Mouse (Mus musculus): ENCODE measurements around the gene Iyd. TPM values are rescaled to one million over a fixed set of nuclear protein-coding genes. Genes with fewer than 3 reads are reported as not detected.

Gene Iyd
- polyA plus RNA-seq, 1 experiment from 2014 or later, result 0.67 TPM

GRCm38 (mm10) chr10:3549384-3549783, 9.3 kb downstream of the Iyd start:
- Histone ChIP-seq H3K9ac (no peak overlapping the region), H3K4me1 (ENCODE audit: insufficient read depth) (no peaks in the 10 kb centered on the region), H3K9me3 (ENCODE audit: low read depth, low read length) (no peaks in the 10 kb centered on the region), H3K4me2 (no peak overlapping the region), H3K27ac (ENCODE audit: low read depth) (no peak overlapping the region), H3K27me3 (ENCODE audit: insufficient read depth, low read length) (no peaks in the 10 kb centered on the region), H3K36me3 (ENCODE audit: insufficient read depth) (no peaks in the 10 kb centered on the region), H3K4me3 (ENCODE audit: low read depth, low read length) (no peak overlapping the region)
- DNase-seq (peak; percentile 88), ATAC-seq (ENCODE audit: insufficient read depth) (peak; percentile 75; the same call in 1 of the 2 replicates)
- WGBS, result 39% methylated on average over 2 of the region's 2 CpGs
- TF ChIP-seq CTCF (IDR thresholded peaks at IDR 0.05; ENCODE audit: low read depth), result no peak

DNA sequence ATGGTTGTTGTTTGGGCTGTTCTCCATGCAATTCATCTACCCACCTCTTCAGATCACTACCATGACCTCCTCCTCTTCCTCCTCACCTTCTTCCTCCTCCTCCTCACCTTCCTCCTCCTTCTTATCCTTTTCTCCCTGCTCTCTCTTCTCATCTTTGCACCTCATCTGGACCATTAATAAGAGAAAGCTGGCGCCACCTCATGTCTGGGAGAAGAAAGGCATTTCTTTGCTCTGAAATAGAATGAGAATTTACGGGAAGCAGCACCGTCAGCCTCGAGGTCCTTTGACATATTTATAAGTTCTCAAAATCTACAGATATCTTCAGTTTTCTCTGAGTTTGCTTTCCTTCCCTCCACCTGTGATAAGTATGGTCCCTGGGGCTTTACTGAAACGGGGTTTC, 15.1 kb downstream of the Iyd start:
- Histone ChIP-seq H3K9me3 (ENCODE audit: low read depth, low read length) (no peaks in the 10 kb centered on the region), H3K4me3 (ENCODE audit: low read depth, low read length) (no peak overlapping the region), H3K4me2 (no peak overlapping the region), H3K9ac (no peak overlapping the region), H3K4me1 (ENCODE audit: insufficient read depth) (no peaks in the 10 kb centered on the region), H3K27me3 (ENCODE audit: insufficient read depth, low read length) (no peaks in the 10 kb centered on the region), H3K36me3 (ENCODE audit: insufficient read depth) (no peaks in the 10 kb centered on the region), H3K27ac (ENCODE audit: low read depth) (no peak overlapping the region)
- ATAC-seq (ENCODE audit: insufficient read depth) (no peak), DNase-seq (no peak)
- 56% methylated on average over 5 of the region's 5 CpGs for WGBS
- TF ChIP-seq CTCF (IDR thresholded peaks at IDR 0.05; ENCODE audit: low read depth), result no peak

GRCm38 (mm10) chr10:3556538-3556937, 16.5 kb downstream of the Iyd start:
- ATAC-seq (ENCODE audit: insufficient read depth), result no peak
- no peak overlapping the region for H3K9ac ChIP-seq
- no peaks in the 10 kb centered on the region for H3K36me3 ChIP-seq (ENCODE audit: insufficient read depth)
- DNase-seq, result peak; percentile 25
- H3K4me3 ChIP-seq (ENCODE audit: low read depth, low read length), result no peak overlapping the region
- 65% methylated on average over 3 of the region's 3 CpGs for WGBS
- no peak overlapping the region for H3K4me2 ChIP-seq
- H3K4me1 ChIP-seq (ENCODE audit: insufficient read depth), result no peaks in the 10 kb centered on the region
- TF ChIP-seq CTCF (IDR thresholded peaks at IDR 0.05; ENCODE audit: low read depth), result no peak
- H3K27ac ChIP-seq (ENCODE audit: low read depth), result no peak overlapping the region
- no peaks in the 10 kb centered on the region for H3K9me3 ChIP-seq (ENCODE audit: low read depth, low read length)
- no peaks in the 10 kb centered on the region for H3K27me3 ChIP-seq (ENCODE audit: insufficient read depth, low read length)

DNA sequence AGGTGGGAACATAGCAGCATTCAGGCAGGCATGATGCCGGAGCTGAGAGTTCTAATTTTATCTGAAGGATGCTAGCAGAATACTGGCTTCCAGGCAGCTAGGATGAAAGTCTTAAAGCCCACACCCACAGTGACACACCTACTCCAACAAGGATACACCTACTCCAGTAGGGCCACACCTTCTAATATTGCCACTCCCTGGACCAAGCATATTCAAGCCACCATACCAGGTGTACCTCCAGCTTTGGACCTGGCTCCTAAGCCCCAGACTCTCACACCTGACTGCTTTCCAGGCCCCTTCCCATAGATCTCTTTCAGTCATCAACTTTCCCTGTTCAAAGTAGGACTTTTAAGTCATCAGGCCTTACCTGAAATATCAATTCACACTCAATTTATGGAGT, 19.1 kb downstream of the Iyd start:
- no peaks in the 10 kb centered on the region for H3K9me3 ChIP-seq (ENCODE audit: low read depth, low read length)
- DNase-seq, result no peak
- no peak overlapping the region for H3K4me3 ChIP-seq (ENCODE audit: low read depth, low read length)
- H3K9ac ChIP-seq, result no peak overlapping the region
- 94% methylated on average over 1 of the region's 1 CpGs for WGBS
- ATAC-seq (ENCODE audit: insufficient read depth), result no peak
- TF ChIP-seq CTCF (IDR thresholded peaks at IDR 0.05; ENCODE audit: low read depth), result no peak
- H3K4me1 ChIP-seq (ENCODE audit: insufficient read depth), result no peaks in the 10 kb centered on the region
- no peak overlapping the region for H3K27ac ChIP-seq (ENCODE audit: low read depth)
- no peaks in the 10 kb centered on the region for H3K36me3 ChIP-seq (ENCODE audit: insufficient read depth)
- H3K27me3 ChIP-seq (ENCODE audit: insufficient read depth, low read length), result no peaks in the 10 kb centered on the region
- no peak overlapping the region for H3K4me2 ChIP-seq

- H3K27ac ChIP-seq (ENCODE audit: low read depth), result no peak overlapping the region
- H3K27me3 ChIP-seq (ENCODE audit: insufficient read depth, low read length), result no peaks in the 10 kb centered on the region
- H3K4me3 ChIP-seq (ENCODE audit: low read depth, low read length), result no peak overlapping the region
- H3K4me1 ChIP-seq (ENCODE audit: insufficient read depth), result no peaks in the 10 kb centered on the region
- H3K9ac ChIP-seq, result no peak overlapping the region
- ATAC-seq (ENCODE audit: insufficient read depth) (no peak), DNase-seq (peak; percentile 19)
- TF ChIP-seq CTCF (IDR thresholded peaks at IDR 0.05; ENCODE audit: low read depth), result peak; percentile 53
- no peaks in the 10 kb centered on the region for H3K36me3 ChIP-seq (ENCODE audit: insufficient read depth)
- no peaks in the 10 kb centered on the region for H3K9me3 ChIP-seq (ENCODE audit: low read depth, low read length)
- H3K4me2 ChIP-seq, result no peak overlapping the region
These were observed 22.1 kb downstream of the Iyd start for GRCm38 (mm10) chr10:3562165-3562564.

GRCm38 (mm10) chr10:3565126-3565525, 25.1 kb downstream of the Iyd start:
- no peaks in the 10 kb centered on the region for H3K27me3 ChIP-seq (ENCODE audit: insufficient read depth, low read length)
- 32% methylated on average over 4 of the region's 4 CpGs for WGBS
- DNase-seq (no peak), ATAC-seq (ENCODE audit: insufficient read depth) (no peak)
- TF ChIP-seq CTCF (IDR thresholded peaks at IDR 0.05; ENCODE audit: low read depth), result no peak
- no peak overlapping the region for H3K4me3 ChIP-seq (ENCODE audit: low read depth, low read length)
- no peak overlapping the region for H3K27ac ChIP-seq (ENCODE audit: low read depth)
- no peak overlapping the region for H3K4me2 ChIP-seq
- no peaks in the 10 kb centered on the region for H3K36me3 ChIP-seq (ENCODE audit: insufficient read depth)
- no peak overlapping the region for H3K9ac ChIP-seq
- no peaks in the 10 kb centered on the region for H3K4me1 ChIP-seq (ENCODE audit: insufficient read depth)
- no peaks in the 10 kb centered on the region for H3K9me3 ChIP-seq (ENCODE audit: low read depth, low read length)

GRCm38 (mm10) chr10:3567821-3568220, 27.8 kb downstream of the Iyd start:
- ATAC-seq (ENCODE audit: insufficient read depth) (no peak), DNase-seq (no peak)
- H3K36me3 ChIP-seq (ENCODE audit: insufficient read depth), result no peaks in the 10 kb centered on the region
- no peak overlapping the region for H3K4me3 ChIP-seq (ENCODE audit: low read depth, low read length)
- no peak overlapping the region for H3K4me2 ChIP-seq
- WGBS, result 70% methylated on average over 6 of the region's 6 CpGs
- no peaks in the 10 kb centered on the region for H3K27me3 ChIP-seq (ENCODE audit: insufficient read depth, low read length)
- no peak overlapping the region for H3K9ac ChIP-seq
- no peaks in the 10 kb centered on the region for H3K9me3 ChIP-seq (ENCODE audit: low read depth, low read length)
- no peaks in the 10 kb centered on the region for H3K4me1 ChIP-seq (ENCODE audit: insufficient read depth)
- peak; percentile 49 for TF ChIP-seq CTCF (IDR thresholded peaks at IDR 0.05; ENCODE audit: low read depth)
- H3K27ac ChIP-seq (ENCODE audit: low read depth), result no peak overlapping the region
